Mouse (Mus musculus): ENCODE results near the gene Tbcc. TPM values are rescaled to one million over a fixed set of nuclear protein-coding genes. Genes with fewer than 3 reads are reported as not detected.

Gene Tbcc
- polyA plus RNA-seq, 1 experiment from 2014 or later, result 55.0 TPM

DNA sequence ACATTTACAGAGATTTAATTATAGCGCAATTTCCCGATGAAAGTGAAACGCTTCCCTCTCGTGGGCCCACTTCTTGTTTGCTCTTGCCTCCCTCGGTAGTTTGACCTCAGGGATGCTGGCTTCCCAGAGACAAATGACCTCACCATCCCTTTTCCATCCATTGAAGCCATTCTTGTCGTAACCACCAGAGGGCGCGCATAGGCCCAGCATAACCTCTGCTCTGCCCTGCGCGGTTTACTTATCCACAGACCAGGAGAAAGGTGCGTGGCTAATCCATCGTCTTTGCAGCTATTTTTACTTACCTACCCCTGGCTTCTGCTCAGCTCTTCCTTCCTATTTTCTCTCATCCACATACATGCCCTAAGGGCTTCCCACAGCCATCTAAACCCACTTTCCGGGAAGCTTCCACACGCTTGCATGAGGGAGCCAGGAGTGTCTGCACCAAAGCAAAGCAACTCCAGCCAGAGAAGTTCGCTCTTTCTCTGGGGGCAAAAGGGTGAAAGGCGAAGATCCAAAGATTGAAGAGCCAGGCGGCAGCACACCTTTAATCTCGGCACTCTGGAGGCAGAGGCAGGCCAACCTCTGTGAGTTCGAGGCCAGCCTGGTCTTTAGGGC, 13.5 kb downstream of the Tbcc start:
- Histone ChIP-seq H3K9me3 (ENCODE audit: control insufficient read depth, low read length) (no peaks in the 10 kb centered on the region), H3K27ac (replicated peaks; ENCODE audit: low read depth, low read length) (no peak overlapping the region), H3K9ac (ENCODE audit: low read depth, low read length) (no peak overlapping the region), H3K4me2 (ENCODE audit: low read depth, low read length) (no peak overlapping the region), H3K36me3 (ENCODE audit: control insufficient read depth, insufficient read depth, low read length) (no peaks in the 10 kb centered on the region), H3K27me3 (replicated peaks; ENCODE audit: control insufficient read depth, insufficient read depth, low read length) (no peaks in the 10 kb centered on the region), H3K4me1 (ENCODE audit: control insufficient read depth, insufficient read depth, low read length) (no peaks in the 10 kb centered on the region), H3K4me3 (ENCODE audit: low read depth, low read length) (no peak overlapping the region)
- ATAC-seq (ENCODE audit: low read depth), result peak; percentile 88
- WGBS, result 20% methylated on average over 19 of the region's 19 CpGs
- DNase-seq (ENCODE audit: low spot score), result peak; percentile 77

DNA sequence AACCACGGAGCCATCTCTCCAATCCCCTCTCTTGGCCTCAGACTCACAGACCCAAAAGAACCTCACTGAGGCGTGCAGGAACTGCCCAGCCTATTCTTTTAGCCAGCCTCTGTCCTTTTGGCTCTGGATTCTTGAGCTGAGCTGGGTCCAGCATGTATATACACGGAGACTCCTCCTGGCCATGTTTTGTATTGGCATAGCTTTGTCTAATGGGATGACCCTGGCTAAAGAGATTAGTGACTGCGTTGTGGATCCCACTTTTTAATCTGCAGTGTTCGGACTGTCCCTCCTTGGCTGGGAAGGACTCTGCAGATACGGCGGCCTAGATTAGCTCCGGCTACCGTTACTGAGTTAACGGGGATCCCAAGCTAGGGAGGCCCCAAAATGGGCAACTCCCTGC, 19.7 kb downstream of the Tbcc start, which contains the start of gene Prph2:
TSS of gene Prph2 (plus strand) at position 274 of the 400 bp plus-strand sequence.
- no peaks in the 10 kb centered on the region for H3K4me1 ChIP-seq (ENCODE audit: control insufficient read depth, insufficient read depth, low read length)
- ATAC-seq (ENCODE audit: low read depth) (no peak), DNase-seq (ENCODE audit: low spot score) (no peak)
- H3K4me3 ChIP-seq (ENCODE audit: low read depth, low read length), result no peak within 1 kb of the TSS
- H3K9ac ChIP-seq (ENCODE audit: low read depth, low read length), result no peak within 1 kb of the TSS
- no peaks in the 10 kb centered on the region for H3K27me3 ChIP-seq (replicated peaks; ENCODE audit: control insufficient read depth, insufficient read depth, low read length)
- no peak within 1 kb of the TSS for H3K4me2 ChIP-seq (ENCODE audit: low read depth, low read length)
- 87% methylated on average over 10 of the region's 10 CpGs for WGBS
- H3K9me3 ChIP-seq (ENCODE audit: control insufficient read depth, low read length), result no peaks in the 10 kb centered on the region
- H3K27ac ChIP-seq (replicated peaks; ENCODE audit: low read depth, low read length), result no peak within 1 kb of the TSS
- H3K36me3 ChIP-seq (ENCODE audit: control insufficient read depth, insufficient read depth, low read length), result no peaks in the 10 kb centered on the region

DNA sequence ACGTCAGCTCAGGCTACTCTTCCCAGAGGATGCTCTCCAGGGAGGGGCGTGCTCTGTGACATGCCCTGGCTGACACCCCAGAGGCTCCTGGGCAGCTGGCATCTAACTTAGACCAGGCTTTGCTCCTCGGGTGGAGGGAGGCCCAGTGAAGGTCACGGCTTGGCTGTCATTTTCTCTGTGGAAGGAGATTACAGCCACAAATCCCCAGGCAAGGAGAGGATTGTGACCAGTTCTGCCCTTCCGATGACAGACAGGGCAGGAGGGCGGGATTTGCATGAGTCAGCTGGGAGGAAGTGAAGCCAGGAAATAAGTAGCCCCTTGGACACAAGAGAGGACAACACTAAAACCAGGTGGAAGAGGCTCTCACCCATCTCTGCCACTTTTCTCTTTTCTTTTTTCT, 21.8 kb downstream of the Tbcc start:
- Histone ChIP-seq H3K27ac (replicated peaks; ENCODE audit: low read depth, low read length) (no peak overlapping the region), H3K4me1 (ENCODE audit: control insufficient read depth, insufficient read depth, low read length) (no peaks in the 10 kb centered on the region), H3K4me2 (ENCODE audit: low read depth, low read length) (no peak overlapping the region), H3K4me3 (ENCODE audit: low read depth, low read length) (no peak overlapping the region), H3K36me3 (ENCODE audit: control insufficient read depth, insufficient read depth, low read length) (no peaks in the 10 kb centered on the region), H3K9ac (ENCODE audit: low read depth, low read length) (peak overlapping the region; percentile 19; the same call in 1 of the 2 replicates), H3K27me3 (replicated peaks; ENCODE audit: control insufficient read depth, insufficient read depth, low read length) (no peaks in the 10 kb centered on the region), H3K9me3 (ENCODE audit: control insufficient read depth, low read length) (no peaks in the 10 kb centered on the region)
- no peak for DNase-seq (ENCODE audit: low spot score)
- 0 out of 2 replicates have a peak, but pooled peaks have one; percentile 30 for ATAC-seq (ENCODE audit: low read depth)
- WGBS, result 37% methylated on average over 5 of the region's 6 CpGs

DNA sequence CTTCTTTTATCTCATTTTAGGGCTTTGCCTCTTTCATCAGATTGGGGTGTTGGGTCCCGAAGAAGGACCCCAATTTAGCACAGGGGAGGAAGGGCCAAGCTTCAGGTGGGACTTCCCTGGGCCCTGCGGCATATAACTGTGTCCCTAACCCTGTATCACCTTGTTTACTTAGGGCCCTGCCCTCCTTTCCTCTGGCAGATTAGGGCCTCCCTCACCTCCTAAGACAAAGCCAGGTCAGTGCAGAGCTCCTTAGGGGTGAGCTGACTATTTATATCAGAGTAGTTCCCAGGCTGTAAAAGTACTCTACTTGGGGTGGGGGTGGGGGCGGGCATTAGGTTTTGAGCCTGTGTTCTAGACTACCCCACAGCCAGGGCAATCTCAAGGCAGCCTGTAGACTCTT, 24.6 kb downstream of the Tbcc start:
- no peaks in the 10 kb centered on the region for H3K4me1 ChIP-seq (ENCODE audit: control insufficient read depth, insufficient read depth, low read length)
- no peak overlapping the region for H3K4me2 ChIP-seq (ENCODE audit: low read depth, low read length)
- DNase-seq (ENCODE audit: low spot score) (no peak), ATAC-seq (ENCODE audit: low read depth) (no peak)
- no peaks in the 10 kb centered on the region for H3K27me3 ChIP-seq (replicated peaks; ENCODE audit: control insufficient read depth, insufficient read depth, low read length)
- H3K36me3 ChIP-seq (ENCODE audit: control insufficient read depth, insufficient read depth, low read length), result no peaks in the 10 kb centered on the region
- H3K9ac ChIP-seq (ENCODE audit: low read depth, low read length), result no peak overlapping the region
- H3K9me3 ChIP-seq (ENCODE audit: control insufficient read depth, low read length), result no peaks in the 10 kb centered on the region
- no peak overlapping the region for H3K4me3 ChIP-seq (ENCODE audit: low read depth, low read length)
- 64% methylated on average over 3 of the region's 3 CpGs for WGBS
- H3K27ac ChIP-seq (replicated peaks; ENCODE audit: low read depth, low read length), result no peak overlapping the region

DNA sequence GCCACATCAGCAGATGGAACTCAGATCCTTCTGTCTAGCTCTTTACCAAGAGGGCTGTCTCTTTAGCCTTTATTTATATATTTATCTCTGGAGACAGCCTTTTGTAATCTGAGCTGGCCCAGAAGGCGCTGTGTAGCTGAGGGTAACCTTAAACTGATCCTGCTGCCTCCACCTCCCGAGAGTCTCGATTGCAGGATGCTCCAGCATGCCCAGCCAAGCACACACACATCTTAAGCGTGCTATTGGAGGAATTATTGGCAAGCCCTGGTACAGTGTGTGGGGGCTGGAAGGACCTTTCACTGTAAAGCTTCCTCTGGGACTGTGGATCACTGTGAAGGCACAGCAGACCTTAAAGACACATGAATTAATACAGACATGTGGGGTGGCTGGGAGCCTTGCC, 28.5 kb downstream of the Tbcc start:
- H3K36me3 ChIP-seq (ENCODE audit: control insufficient read depth, insufficient read depth, low read length), result no peaks in the 10 kb centered on the region
- H3K4me3 ChIP-seq (ENCODE audit: low read depth, low read length), result no peak overlapping the region
- H3K4me1 ChIP-seq (ENCODE audit: control insufficient read depth, insufficient read depth, low read length), result no peaks in the 10 kb centered on the region
- H3K9ac ChIP-seq (ENCODE audit: low read depth, low read length), result no peak overlapping the region
- H3K9me3 ChIP-seq (ENCODE audit: control insufficient read depth, low read length), result no peaks in the 10 kb centered on the region
- no peak overlapping the region for H3K27ac ChIP-seq (replicated peaks; ENCODE audit: low read depth, low read length)
- no peaks in the 10 kb centered on the region for H3K27me3 ChIP-seq (replicated peaks; ENCODE audit: control insufficient read depth, insufficient read depth, low read length)
- DNase-seq (ENCODE audit: low spot score) (peak; percentile 45), ATAC-seq (ENCODE audit: low read depth) (peak; percentile 86)
- 15% methylated on average over 4 of the region's 4 CpGs for WGBS
- no peak overlapping the region for H3K4me2 ChIP-seq (ENCODE audit: low read depth, low read length)

DNA sequence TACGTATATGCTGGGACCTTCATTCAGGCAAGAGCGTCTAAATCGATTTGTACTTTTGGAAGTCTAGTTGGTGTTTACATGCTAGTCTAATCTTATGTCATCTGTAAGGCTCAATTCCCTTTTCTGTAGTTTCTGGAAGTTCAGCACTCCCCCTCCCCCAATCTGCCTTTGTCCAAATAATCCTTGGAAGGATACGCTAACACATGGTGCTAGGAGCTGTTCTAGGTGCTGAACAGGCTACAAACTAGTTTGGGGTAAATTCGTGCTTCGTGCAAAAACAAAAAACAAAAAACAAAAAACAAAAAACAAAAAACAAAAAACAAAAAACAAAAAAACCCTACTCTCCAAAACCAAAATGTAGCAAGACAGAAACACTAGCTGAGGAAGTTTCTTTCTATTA, 30.4 kb downstream of the Tbcc start:
- Histone ChIP-seq H3K4me1 (ENCODE audit: control insufficient read depth, insufficient read depth, low read length) (no peaks in the 10 kb centered on the region), H3K4me3 (ENCODE audit: low read depth, low read length) (no peak overlapping the region), H3K27ac (replicated peaks; ENCODE audit: low read depth, low read length) (no peak overlapping the region), H3K4me2 (ENCODE audit: low read depth, low read length) (no peak overlapping the region), H3K27me3 (replicated peaks; ENCODE audit: control insufficient read depth, insufficient read depth, low read length) (no peaks in the 10 kb centered on the region), H3K9ac (ENCODE audit: low read depth, low read length) (no peak overlapping the region), H3K36me3 (ENCODE audit: control insufficient read depth, insufficient read depth, low read length) (no peaks in the 10 kb centered on the region), H3K9me3 (ENCODE audit: control insufficient read depth, low read length) (no peaks in the 10 kb centered on the region)
- WGBS, result 47% methylated on average over 6 of the region's 6 CpGs
- ATAC-seq (ENCODE audit: low read depth) (no peak), DNase-seq (ENCODE audit: low spot score) (peak; percentile 86)

DNA sequence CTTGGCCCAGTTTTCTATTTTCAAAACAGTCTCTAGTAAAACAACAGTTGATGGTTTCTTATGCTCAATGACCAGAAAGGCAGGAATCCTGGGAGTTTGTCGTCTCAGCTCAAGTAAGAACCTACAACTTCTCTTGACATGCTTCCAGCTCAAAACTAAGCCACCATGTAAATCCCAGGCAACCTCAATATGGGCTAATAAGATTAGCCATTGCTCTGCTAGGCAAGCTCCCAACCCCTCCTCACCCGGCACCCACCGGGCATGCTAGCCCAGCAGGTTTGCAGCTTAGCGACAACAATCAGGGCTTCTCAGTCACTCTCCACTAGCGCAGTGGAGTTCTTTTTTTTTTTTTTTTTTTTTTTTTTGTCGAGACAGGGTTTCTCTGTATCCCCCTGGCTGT, 35.7 kb downstream of the Tbcc start:
- H3K9ac ChIP-seq (ENCODE audit: low read depth, low read length), result no peak overlapping the region
- H3K27ac ChIP-seq (replicated peaks; ENCODE audit: low read depth, low read length), result no peak overlapping the region
- H3K9me3 ChIP-seq (ENCODE audit: control insufficient read depth, low read length), result no peaks in the 10 kb centered on the region
- peaks cover 24% of the 10 kb centered on the region for H3K36me3 ChIP-seq (ENCODE audit: control insufficient read depth, insufficient read depth, low read length)
- 51% methylated on average over 6 of the region's 6 CpGs for WGBS
- no peak overlapping the region for H3K4me3 ChIP-seq (ENCODE audit: low read depth, low read length)
- H3K4me1 ChIP-seq (ENCODE audit: control insufficient read depth, insufficient read depth, low read length), result no peaks in the 10 kb centered on the region
- no peaks in the 10 kb centered on the region for H3K27me3 ChIP-seq (replicated peaks; ENCODE audit: control insufficient read depth, insufficient read depth, low read length)
- no peak overlapping the region for H3K4me2 ChIP-seq (ENCODE audit: low read depth, low read length)
- peak; percentile 4 for DNase-seq (ENCODE audit: low spot score)
- ATAC-seq (ENCODE audit: low read depth), result no peak

DNA sequence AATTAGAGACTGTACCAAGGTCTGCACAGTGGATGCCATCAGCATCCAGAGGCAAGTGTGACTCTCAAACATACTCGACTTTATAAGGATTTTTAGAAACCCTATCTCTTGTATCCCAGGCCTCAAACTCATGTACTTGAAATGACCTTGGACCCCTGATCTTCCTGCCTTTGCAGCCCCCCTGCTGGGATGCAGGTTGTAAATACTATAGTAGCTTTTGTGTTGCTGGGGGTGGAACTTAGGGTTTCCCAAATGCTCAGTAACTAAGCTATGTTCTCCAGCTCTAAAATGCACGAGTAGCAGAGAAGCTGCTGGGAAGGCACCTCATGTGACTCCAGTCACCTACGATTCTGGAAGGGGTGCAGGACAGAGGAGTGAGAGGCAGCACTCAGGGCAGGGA, 36.5 kb downstream of the Tbcc start:
- no peak overlapping the region for H3K9ac ChIP-seq (ENCODE audit: low read depth, low read length)
- no peak for ATAC-seq (ENCODE audit: low read depth)
- no peaks in the 10 kb centered on the region for H3K9me3 ChIP-seq (ENCODE audit: control insufficient read depth, low read length)
- no peaks in the 10 kb centered on the region for H3K27me3 ChIP-seq (replicated peaks; ENCODE audit: control insufficient read depth, insufficient read depth, low read length)
- H3K4me3 ChIP-seq (ENCODE audit: low read depth, low read length), result no peak overlapping the region
- H3K27ac ChIP-seq (replicated peaks; ENCODE audit: low read depth, low read length), result no peak overlapping the region
- DNase-seq (ENCODE audit: low spot score), result no peak
- peaks cover 31% of the 10 kb centered on the region for H3K36me3 ChIP-seq (ENCODE audit: control insufficient read depth, insufficient read depth, low read length)
- 68% methylated on average over 3 of the region's 3 CpGs for WGBS
- H3K4me2 ChIP-seq (ENCODE audit: low read depth, low read length), result no peak overlapping the region
- no peaks in the 10 kb centered on the region for H3K4me1 ChIP-seq (ENCODE audit: control insufficient read depth, insufficient read depth, low read length)

DNA sequence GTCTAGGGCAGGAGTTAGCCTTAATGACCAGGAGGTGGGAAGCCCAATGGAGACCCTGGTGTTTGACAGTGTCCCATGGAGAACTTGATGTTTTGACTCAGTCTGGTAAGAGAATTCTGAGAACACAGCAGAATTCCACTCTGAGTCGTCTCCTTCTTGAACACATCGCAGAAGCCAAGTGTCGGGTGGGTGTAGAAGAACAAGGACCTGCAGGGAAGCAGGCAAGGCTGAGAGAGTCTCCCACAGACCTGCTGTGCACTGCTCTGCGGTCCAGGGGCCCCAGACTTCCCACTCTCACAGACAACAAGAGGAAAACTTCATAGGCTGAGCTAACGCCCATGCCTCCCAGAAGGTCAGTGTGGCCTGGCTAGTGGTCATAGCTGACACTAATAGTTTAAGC, 37.3 kb downstream of the Tbcc start:
- ATAC-seq (ENCODE audit: low read depth) (no peak), DNase-seq (ENCODE audit: low spot score) (no peak)
- Histone ChIP-seq H3K9me3 (ENCODE audit: control insufficient read depth, low read length) (no peaks in the 10 kb centered on the region), H3K9ac (ENCODE audit: low read depth, low read length) (no peak overlapping the region), H3K27ac (replicated peaks; ENCODE audit: low read depth, low read length) (no peak overlapping the region), H3K4me1 (ENCODE audit: control insufficient read depth, insufficient read depth, low read length) (no peaks in the 10 kb centered on the region), H3K27me3 (replicated peaks; ENCODE audit: control insufficient read depth, insufficient read depth, low read length) (no peaks in the 10 kb centered on the region), H3K4me3 (ENCODE audit: low read depth, low read length) (no peak overlapping the region), H3K36me3 (ENCODE audit: control insufficient read depth, insufficient read depth, low read length) (peaks cover 39% of the 10 kb centered on the region), H3K4me2 (ENCODE audit: low read depth, low read length) (no peak overlapping the region)
- 96% methylated on average over 5 of the region's 5 CpGs for WGBS
